Comparison of ENCODE assay signal across 15 mouse cellular contexts in genomic region chr10:122121290-122121970, GRCm38 (mm10). TPM values are rescaled to one million over a fixed set of nuclear protein-coding genes. Genes with fewer than 3 reads are reported as not detected.
DNase-seq lines count a peak whose midpoint lies in the region; ATAC-seq lines count a peak whose summit lies in the region.
"Had no signal": no experiment of that assay in that cellular context is flagged by ENCODE, and none has a peak within 500 bp of the region (broad histone marks: within the 10 kb centered on the region; RNA-seq: fewer than 3 reads in every experiment).

No protein-coding gene starts in this region.

- 88% methylated on average over 20 of the region's 21 CpGs for whole genome bisulfite sequencing in neural tube, embryonic 12.5 days
- 46% methylated on average over 21 of the region's 21 CpGs for WGBS in midbrain, embryonic 13.5 days
- 90% methylated on average over 21 of the region's 21 CpGs for WGBS in liver, embryonic 11.5 days

- no peaks in the 10 kb centered on the region for H3K9me3 ChIP-seq in neural tube, embryonic 12.5 days
- H3K9me3 ChIP-seq in midbrain, embryonic 13.5 days = no peaks in the 10 kb centered on the region
- H3K9me3 ChIP-seq in liver, embryonic 11.5 days (ENCODE audit: control insufficient read depth, low read length) = no peaks in the 10 kb centered on the region
- H3K9me3 ChIP-seq: embryonic facial prominence, embryonic 12.5 days; limb, embryonic 12.5 days had no signal

- peak; percentile 36 to 39 for DNase-seq in cerebellum, postnatal 10 days
- DNase-seq in cerebellum, adult 9-10 months = no peak
- no peak for DNase-seq in neural tube, embryonic 10.5 days (ENCODE audit: extremely low spot score, low spot score)
- DNase-seq in liver, embryonic 11.5 days (ENCODE audit: low spot score) = no peak
- DNase-seq in adrenal gland, adult (ENCODE audit: inconsistent age in 2 of 2, low spot score in 1 of 2) = no peak
- no peak for DNase-seq in lung, postnatal 14 days
- DNase-seq: adrenal gland, postnatal 25 days; cerebellum, adult 11 months; heart, postnatal 36 days; lung, embryonic 14.5 days; spleen, adult 18-20 months had no signal

- H3K4me2 ChIP-seq in neural tube, embryonic 12.5 days (replicated peaks) = peak overlapping the region; percentile 40
- H3K4me2 ChIP-seq in midbrain, embryonic 13.5 days (replicated peaks) = peak overlapping the region; percentile 62
- no peak overlapping the region for H3K4me2 ChIP-seq in liver, embryonic 11.5 days
- H3K4me2 ChIP-seq: embryonic facial prominence, embryonic 12.5 days; limb, embryonic 12.5 days; lung, embryonic 14.5 days had no signal

- 0 out of 2 replicates have a peak, but pooled peaks cover 8% of the 10 kb centered on the region for H3K4me1 ChIP-seq in neural tube, embryonic 12.5 days
- H3K4me1 ChIP-seq in midbrain, embryonic 13.5 days (replicated peaks) = peaks cover 5% of the 10 kb centered on the region
- no peaks in the 10 kb centered on the region for H3K4me1 ChIP-seq in liver, embryonic 11.5 days (replicated peaks; ENCODE audit: control insufficient read depth, insufficient read depth, low read length)
- H3K4me1 ChIP-seq: embryonic facial prominence, embryonic 12.5 days had no signal

- no peak overlapping the region for H3K9ac ChIP-seq in neural tube, embryonic 12.5 days
- H3K9ac ChIP-seq in midbrain, embryonic 13.5 days (replicated peaks) = peak overlapping the region; percentile 42
- no peak overlapping the region for H3K9ac ChIP-seq in liver, embryonic 11.5 days (ENCODE audit: low read depth, low read length)
- H3K9ac ChIP-seq: embryonic facial prominence, embryonic 12.5 days; limb, embryonic 12.5 days; lung, embryonic 14.5 days had no signal

- 0 out of 2 replicates have a peak, but pooled peaks have one; percentile 7 for ATAC-seq in neural tube, embryonic 12.5 days (ENCODE audit: low FRiP score, low read depth)
- ATAC-seq in midbrain, embryonic 13.5 days = peak; percentile 50
- no peak for ATAC-seq in liver, embryonic 11.5 days (replicated peaks; ENCODE audit: low FRiP score)

- no peaks in the 10 kb centered on the region for H3K27me3 ChIP-seq in neural tube, embryonic 12.5 days (replicated peaks)
- peaks cover 7% of the 10 kb centered on the region for H3K27me3 ChIP-seq in midbrain, embryonic 13.5 days
- no peaks in the 10 kb centered on the region for H3K27me3 ChIP-seq in liver, embryonic 11.5 days (replicated peaks; ENCODE audit: control insufficient read depth, insufficient read depth, low read length)
- H3K27me3 ChIP-seq: embryonic facial prominence, embryonic 12.5 days; limb, embryonic 12.5 days had no signal

- H3K27ac ChIP-seq in neural tube, embryonic 12.5 days = no peak overlapping the region
- no peak overlapping the region for H3K27ac ChIP-seq in midbrain, embryonic 13.5 days
- no peak overlapping the region for H3K27ac ChIP-seq in liver, embryonic 11.5 days (ENCODE audit: low read depth, low read length)
- H3K27ac ChIP-seq: embryonic facial prominence, embryonic 12.5 days; limb, embryonic 12.5 days had no signal

- H3K36me3 ChIP-seq in neural tube, embryonic 12.5 days = no peaks in the 10 kb centered on the region
- no peaks in the 10 kb centered on the region for H3K36me3 ChIP-seq in midbrain, embryonic 13.5 days
- no peaks in the 10 kb centered on the region for H3K36me3 ChIP-seq in liver, embryonic 11.5 days (ENCODE audit: control insufficient read depth, insufficient read depth, low read length)
- H3K36me3 ChIP-seq: embryonic facial prominence, embryonic 12.5 days; limb, embryonic 12.5 days had no signal

- no peak overlapping the region for H3K4me3 ChIP-seq in neural tube, embryonic 12.5 days
- H3K4me3 ChIP-seq in midbrain, embryonic 13.5 days (replicated peaks) = peak overlapping the region; percentile 38
- H3K4me3 ChIP-seq in liver, embryonic 11.5 days (ENCODE audit: low read depth, low read length) = no peak overlapping the region
- H3K4me3 ChIP-seq: embryonic facial prominence, embryonic 12.5 days; limb, embryonic 12.5 days had no signal

RNA-seq across cellular contexts. Expression of gene Rxylt1, which starts 24.3 kb away (rescaled TPM):
- polyA plus RNA-seq in neural tube, embryonic 12.5 days (2016; fragmentation: Nextera tagmentation; extraction: Ambion mirVana) = 38.5 and 43.2 TPM in 2 replicates
- polyA plus RNA-seq in midbrain, embryonic 13.5 days (2015; fragmentation: Nextera tagmentation; extraction: Ambion mirVana) = 30.7 and 32.1 TPM in 2 replicates
- 39.7 and 41.2 TPM in 2 replicates for polyA plus RNA-seq in liver, embryonic 11.5 days (2014; fragmentation: Nextera tagmentation; extraction: Ambion mirVana)

Comparison
In these comparisons a context has a peak if more than half of its experiments do, and no peak if none do; other contexts are left out.
1. DNase-seq: peak in cerebellum, postnatal 10 days (2 of 2); none in cerebellum, adult 9-10 months (single experiment), neural tube, embryonic 10.5 days (single experiment), liver, embryonic 11.5 days (single experiment), adrenal gland, adult (0 of 2) and lung, postnatal 14 days (single experiment).